16 mouse cellular contexts compared by ENCODE assay signal in genomic region chr14:30828077-30828476, GRCm38 (mm10). TPM values are rescaled to one million over a fixed set of nuclear protein-coding genes. Genes with fewer than 3 reads are reported as not detected.
DNase-seq lines count a peak whose midpoint lies in the region; ATAC-seq and TF ChIP-seq lines count a peak whose summit lies in the region.
"Had no signal": no experiment of that assay in that cellular context is flagged by ENCODE, and none has a peak within 500 bp of the region (broad histone marks: within the 10 kb centered on the region; RNA-seq: fewer than 3 reads in every experiment).

No protein-coding gene starts in this region.

- no peak overlapping the region for H3K9ac ChIP-seq in lung, postnatal 0 days (replicated peaks; ENCODE audit: low read depth)
- H3K9ac ChIP-seq: forebrain, embryonic 13.5 days; neural tube, embryonic 13.5 days had no signal

- intact Hi-C loops in heart, postnatal 25 days (cut with DNase I): loop anchor here (10.0 kb wide), 1 partner anchor 117 kb away; the partner anchor contains the start of gene Itih1
- intact Hi-C loops in heart, postnatal 10 days (cut with DNase I): loop anchor here (5.0 kb wide), 1 partner anchor 39 kb away; no protein-coding TSS in a partner anchor

- TF ChIP-seq CTCF in lung, postnatal 0 days (IDR thresholded peaks at IDR 0.05): no peak

- H3K27ac ChIP-seq in lung, postnatal 0 days (ENCODE audit: low read length): peak overlapping the region; percentile 82; the same call in 1 of the 2 replicates
- H3K27ac ChIP-seq: embryonic facial prominence, embryonic 10.5 days; forebrain, embryonic 13.5 days; hindbrain, embryonic 10.5 days; neural tube, embryonic 13.5 days had no signal

- H3K27me3 ChIP-seq in lung, postnatal 0 days (replicated peaks; ENCODE audit: insufficient read depth, low read length): no peaks in the 10 kb centered on the region
- H3K27me3 ChIP-seq: forebrain, embryonic 13.5 days; neural tube, embryonic 13.5 days had no signal

- peak; percentile 6; the same call in 1 of the 2 replicates for ATAC-seq in lung, postnatal 0 days
- ATAC-seq: forebrain, embryonic 13.5 days had no signal

- peak; percentile 36 for DNase-seq in heart, adult 8-10 months (ENCODE audit: low spot score)
- no peak for DNase-seq in heart, postnatal 25 days (ENCODE audit: low spot score)
- DNase-seq in NIH3T3 (ENCODE audit: low read depth): peak; percentile 37
- DNase-seq in heart, postnatal 10 days: peak; percentile 46 to 51
- DNase-seq in lung, postnatal 0 days (ENCODE audit: low spot score): peak; percentile 80
- DNase-seq in cerebellum, postnatal 4 days (ENCODE audit: low spot score in 2 of 2): no peak
- DNase-seq in B cell, adult 2 months: no peak
- no peak for DNase-seq in adrenal gland, postnatal 4 days (ENCODE audit: low spot score in 2 of 2)
- DNase-seq: cerebellum, adult 11 months; right cerebral cortex, postnatal 25 days had no signal

- H3K4me1 ChIP-seq in lung, postnatal 0 days (ENCODE audit: insufficient read depth, low read depth, low read length): peaks cover 31% of the 10 kb centered on the region; the same call in 1 of the 2 replicates

- H3K4me2 ChIP-seq in lung, postnatal 0 days (replicated peaks; ENCODE audit: low read depth, low read length): peak overlapping the region; percentile 76; the same call in 1 of the 2 replicates
- H3K4me2 ChIP-seq: forebrain, embryonic 13.5 days; midbrain, embryonic 11.5 days had no signal

- no peaks in the 10 kb centered on the region for H3K36me3 ChIP-seq in lung, postnatal 0 days (ENCODE audit: insufficient read depth, low read length)
- H3K36me3 ChIP-seq: embryonic facial prominence, embryonic 10.5 days; hindbrain, embryonic 10.5 days; neural tube, embryonic 13.5 days had no signal

- TF ChIP-seq EP300 in lung, postnatal 0 days (IDR thresholded peaks at IDR 0.05): no peak

- H3K4me3 ChIP-seq in lung, postnatal 0 days (ENCODE audit: low read depth, low read length): no peak overlapping the region
- H3K4me3 ChIP-seq: embryonic facial prominence, embryonic 10.5 days; forebrain, embryonic 13.5 days; hindbrain, embryonic 10.5 days; neural tube, embryonic 13.5 days had no signal

- no peaks in the 10 kb centered on the region for H3K9me3 ChIP-seq in lung, postnatal 0 days (ENCODE audit: low read length)
- H3K9me3 ChIP-seq: embryonic facial prominence, embryonic 10.5 days; forebrain, embryonic 13.5 days; hindbrain, embryonic 10.5 days; neural tube, embryonic 13.5 days had no signal

- 51% methylated on average over 4 of the region's 4 CpGs for WGBS in lung, postnatal 0 days

RNA-seq across cellular contexts. Expression of gene Tmem110, which starts 2.7 kb away (rescaled TPM):
- 10 to 100 TPM in 2 of 4 experiments, 1 to 10 TPM in 2; 6.6 to 11.0 (median 10.0) TPM for total RNA-seq in heart, adult 8-10 months (2022)
- total RNA-seq in heart, postnatal 25 days (2021): 1 to 10 TPM; 8.1 to 8.7 TPM
- total RNA-seq in heart, postnatal 10 days (2021): 10 to 100 TPM; 10.0 to 13.2 TPM
- polyA plus RNA-seq in lung, postnatal 0 days (2015; fragmentation: Nextera tagmentation; extraction: Ambion mirVana): 41.7 and 44.7 TPM in 2 replicates
- total RNA-seq in adrenal gland, postnatal 4 days (2021): 10 to 100 TPM; 22.2 to 24.4 TPM

RNA-seq across cellular contexts. Expression of gene Mustn1, which starts 50.9 kb away (rescaled TPM):
- total RNA-seq in heart, adult 8-10 months (2022): 10 to 100 TPM; 10.3 to 13.7 (median 12.1) TPM
- 10 to 100 TPM; 11.1 to 16.9 TPM for total RNA-seq in heart, postnatal 25 days (2021)
- 10 to 100 TPM; 12.7 to 13.8 TPM for total RNA-seq in heart, postnatal 10 days (2021)
- 30.5 and 36.6 TPM in 2 replicates for polyA plus RNA-seq in lung, postnatal 0 days (2015; fragmentation: Nextera tagmentation; extraction: Ambion mirVana)
- total RNA-seq in adrenal gland, postnatal 4 days (2021): 10 to 100 TPM in 1 of 2 experiments, 1 to 10 TPM in 1; 3.8 to 12.1 TPM

RNA-seq across cellular contexts. Expression of gene Itih4, which starts 58.2 kb away (rescaled TPM):
- 1 to 10 TPM; 3.1 to 5.7 (median 4.7) TPM for total RNA-seq in heart, adult 8-10 months (2022)
- 1 to 10 TPM; 4.8 to 6.9 TPM for total RNA-seq in heart, postnatal 25 days (2021)
- total RNA-seq in heart, postnatal 10 days (2021): 1 to 10 TPM; 3.2 to 4.4 TPM
- 6.7 and 7.9 TPM in 2 replicates for polyA plus RNA-seq in lung, postnatal 0 days (2015; fragmentation: Nextera tagmentation; extraction: Ambion mirVana)
- total RNA-seq in adrenal gland, postnatal 4 days (2021): 100 to 1,000 TPM in 1 of 2 experiments, 1 to 10 TPM in 1; 4.4 to 173 TPM
- polyA plus RNA-seq: embryonic facial prominence, embryonic 10.5 days; forebrain, embryonic 13.5 days; hindbrain, embryonic 10.5 days; limb, embryonic 11.5 days; midbrain, embryonic 11.5 days; neural tube, embryonic 13.5 days had no signal

Comparison
In these comparisons a context has a peak if more than half of its experiments do, and no peak if none do; other contexts are left out.
1. DNase-seq: peak in heart, adult 8-10 months (single experiment), NIH3T3 (single experiment), heart, postnatal 10 days (2 of 2) and lung, postnatal 0 days (single experiment); none in heart, postnatal 25 days (single experiment), cerebellum, postnatal 4 days (0 of 2), B cell, adult 2 months (0 of 2) and adrenal gland, postnatal 4 days (0 of 2).